Mouse (Mus musculus): ENCODE results near the gene Rab22a.
"Not testable (repeated sequence)": the region's sequence is repeated elsewhere in the genome, so short reads cannot be mapped to it uniquely, and the experiment has no call there.

DNA sequence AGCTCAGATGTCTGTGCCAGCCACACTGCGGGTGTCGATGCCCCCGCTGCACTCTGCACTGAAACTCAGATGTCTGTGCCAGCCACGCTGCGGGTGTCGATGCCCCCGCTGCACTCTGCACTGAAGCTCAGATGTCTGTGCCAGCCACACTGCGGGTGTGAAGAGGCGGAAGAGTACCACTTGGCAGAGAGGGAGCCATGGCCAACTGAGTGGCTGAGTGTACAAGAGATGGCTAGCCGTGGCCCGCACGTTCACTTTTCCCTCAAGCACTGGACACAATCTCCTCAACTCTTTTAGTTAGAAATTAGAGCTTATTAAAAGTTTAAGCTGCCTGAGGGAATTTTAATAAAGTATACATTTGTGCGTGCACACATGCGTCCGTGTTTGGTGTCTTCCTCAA, 25.5 kb upstream of the Rab22a start:
- TF ChIP-seq CTCF, EP300 (IDR thresholded peaks at IDR 0.05; ENCODE audit: low read depth): not testable (repeated sequence)
